Mouse (Mus musculus): ENCODE data around the gene Gm20481.
"Not testable (repeated sequence)": the region's sequence is repeated elsewhere in the genome, so short reads cannot be mapped to it uniquely, and the experiment has no call there.

Gm20481 gene

GRCm38 (mm10) chr17:35003022-35003838 is 33.5 kb downstream of the Gm20481 start:
- DNase-seq = no peak

- no peak for DNase-seq
Observed at GRCm38 (mm10) chr17:35004075-35004717, 34.5 kb downstream of the Gm20481 start.

- no peak for DNase-seq
Observed at GRCm38 (mm10) chr17:35005158-35005557, 35.4 kb downstream of the Gm20481 start.

- not testable (repeated sequence) for DNase-seq
Observed at GRCm38 (mm10) chr17:35005902-35006301, 36.2 kb downstream of the Gm20481 start.

GRCm38 (mm10) chr17:35007387-35007991 is 37.8 kb downstream of the Gm20481 start:
- DNase-seq = no peak

GRCm38 (mm10) chr17:35009586-35009985 is 39.9 kb downstream of the Gm20481 start:
- no peak for DNase-seq

- DNase-seq = no peak
Observed at GRCm38 (mm10) chr17:35011440-35011839, 41.7 kb downstream of the Gm20481 start.

- DNase-seq = no peak
Observed at GRCm38 (mm10) chr17:35012430-35012829, 42.7 kb downstream of the Gm20481 start.

GRCm38 (mm10) chr17:35013221-35013620 is 43.5 kb downstream of the Gm20481 start:
- DNase-seq = no peak

- no peak for DNase-seq
Observed at GRCm38 (mm10) chr17:35015296-35015695, 45.6 kb downstream of the Gm20481 start.

GRCm38 (mm10) chr17:35016376-35016775 is 46.7 kb downstream of the Gm20481 start, which contains the start of gene Vwa7:
Gene Vwa7, plus strand, starts transcription at chr17:35016579.
- no peak for DNase-seq

- DNase-seq = no peak
Observed at GRCm38 (mm10) chr17:35016791-35017705, 47.3 kb downstream of the Gm20481 start.

- DNase-seq = no peak
Observed at GRCm38 (mm10) chr17:35017706-35018030, 48.0 kb downstream of the Gm20481 start.

- DNase-seq = no peak
Observed at GRCm38 (mm10) chr17:35018171-35018570, 48.5 kb downstream of the Gm20481 start.

GRCm38 (mm10) chr17:35019894-35020293 is 50.2 kb downstream of the Gm20481 start:
- no peak for DNase-seq

GRCm38 (mm10) chr17:35020551-35020950 is 50.8 kb downstream of the Gm20481 start:
- DNase-seq = no peak

GRCm38 (mm10) chr17:35021163-35021808 is 51.6 kb downstream of the Gm20481 start:
- DNase-seq = peak; percentile 88
